Mouse (Mus musculus) hindbrain, embryonic 14.5 days (tissue): Measurements from ENCODE around the gene Car3. TPM values are rescaled to one million over a fixed set of nuclear protein-coding genes. Genes with fewer than 3 reads are reported as not detected.

ENCODE experiments used
- ATAC-seq: fragments of 200-750 bp; cut with Nextera tagmentation; 2 replicates; pipeline ENCODE4 v1.8.0; 2017; ENCODE audit warnings: moderate number of reproducible peaks, mild to moderate bottlenecking, moderate TSS enrichment, moderate library complexity; ENCODE audit not compliant: low FRiP score
- DNase-seq: peaks from one replicate; pipeline ENCODE4 v3.0.0-alpha.2; 2015; ENCODE audit warnings: low spot score
- H3K27ac ChIP-seq: fragments of 300-500 bp; sonication (generic); 2 replicates; pipeline ENCODE4 v1.5.1; 2014; ENCODE audit warnings: mild to moderate bottlenecking, moderate library complexity
- H3K27me3 ChIP-seq: fragments of 300-500 bp; sonication (generic); 2 replicates; pipeline ENCODE4 v1.6.1; 2014; ENCODE audit warnings: mild to moderate bottlenecking, low read length, mixed read lengths; ENCODE audit not compliant: control insufficient read depth, insufficient read depth
- H3K36me3 ChIP-seq: fragments of 300-500 bp; sonication (generic); replicated peaks from 2 replicates; pipeline ENCODE4 v1.6.1; 2014; ENCODE audit not compliant: control insufficient read depth, insufficient read depth
- H3K4me1 ChIP-seq: fragments of 300-500 bp; sonication (generic); replicated peaks from 2 replicates; pipeline ENCODE4 v1.6.1; 2014; ENCODE audit warnings: antibody characterized with exemption, low read length, mixed read lengths; ENCODE audit not compliant: control insufficient read depth, insufficient read depth
- H3K4me2 ChIP-seq: fragments of 300-500 bp; sonication (generic); replicated peaks from 2 replicates; pipeline ENCODE4 v1.6.1; 2014; ENCODE audit warnings: mild to moderate bottlenecking, moderate library complexity
- H3K4me3 ChIP-seq: fragments of 300-500 bp; sonication (generic); replicated peaks from 2 replicates; pipeline ENCODE4 v1.5.1; 2014; ENCODE audit warnings: mild to moderate bottlenecking, low read length
- H3K9ac ChIP-seq: fragments of 300-500 bp; sonication (generic); 2 replicates; pipeline ENCODE4 v1.6.1; 2014
- H3K9me3 ChIP-seq: fragments of 300-500 bp; sonication (generic); 2 replicates; pipeline ENCODE4 v1.6.1; 2016; ENCODE audit warnings: low read length; ENCODE audit not compliant: control insufficient read depth
- WGBS: fragments of 180-500 bp; shearing (Covaris S2); extraction: QIAGEN DNeasy Blood & Tissue Kit; methylation state at CpG from one replicate; pipeline ENCODE4 v1.1.7; 2014; 5-methylcytosine and 5-hydroxymethylcytosine counted together
- polyA plus RNA-seq: library from polyadenylated mRNA; unstranded; fragments of >200 nt; fragmentation: Nextera tagmentation; extraction: Ambion mirVana; gene quantifications from 2 replicates; pipeline ENCODE4 v1.2.1, GENCODE M21; 2014

Gene Car3
- polyA plus RNA-seq, 1 experiment from 2014 or later = 0.82 TPM

DNA sequence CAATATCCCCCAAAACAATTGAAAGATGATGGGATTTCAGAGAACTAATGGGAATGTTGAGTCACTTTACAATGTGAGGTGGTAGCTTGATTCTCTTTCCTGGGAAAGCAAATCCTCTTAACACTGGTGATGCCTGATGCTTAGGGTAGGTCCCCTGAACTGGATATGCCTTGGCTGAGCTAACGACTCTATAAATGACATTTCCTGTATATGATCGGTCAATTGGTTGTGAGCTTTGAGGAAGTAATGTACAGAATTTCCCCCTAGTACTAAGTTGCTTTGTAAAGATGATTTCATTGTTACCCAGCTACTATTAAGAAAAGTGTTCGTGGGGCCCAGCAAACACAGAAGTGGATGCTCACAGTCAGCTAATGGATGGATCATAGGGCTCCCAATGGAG lies 29.7 kb downstream of the Car3 start:
- Histone ChIP-seq H3K4me2 (no peak overlapping the region), H3K9ac (no peak overlapping the region), H3K4me3 (no peak overlapping the region), H3K36me3 (no peaks in the 10 kb centered on the region), H3K27me3 (no peaks in the 10 kb centered on the region), H3K9me3 (no peaks in the 10 kb centered on the region), H3K4me1 (no peaks in the 10 kb centered on the region), H3K27ac (no peak overlapping the region)
- ATAC-seq (no peak), DNase-seq (no peak)
- 84% methylated on average over 3 of the region's 3 CpGs for WGBS

GRCm38 (mm10) chr3:14893700-14894099 lies 30.4 kb downstream of the Car3 start:
- Histone ChIP-seq H3K9ac (no peak overlapping the region), H3K27me3 (no peaks in the 10 kb centered on the region), H3K9me3 (no peaks in the 10 kb centered on the region), H3K4me1 (no peaks in the 10 kb centered on the region), H3K4me2 (no peak overlapping the region), H3K27ac (no peak overlapping the region), H3K36me3 (no peaks in the 10 kb centered on the region), H3K4me3 (no peak overlapping the region)
- DNase-seq (no peak), ATAC-seq (no peak)
- 85% methylated on average over 5 of the region's 5 CpGs for WGBS

GRCm38 (mm10) chr3:14895333-14895732 lies 32.0 kb downstream of the Car3 start:
- Histone ChIP-seq H3K9ac (no peak overlapping the region), H3K4me1 (no peaks in the 10 kb centered on the region), H3K4me3 (no peak overlapping the region), H3K9me3 (no peaks in the 10 kb centered on the region), H3K4me2 (no peak overlapping the region), H3K27ac (no peak overlapping the region), H3K36me3 (no peaks in the 10 kb centered on the region), H3K27me3 (no peaks in the 10 kb centered on the region)
- DNase-seq (no peak), ATAC-seq (no peak)
- WGBS = 96% methylated on average over 3 of the region's 3 CpGs

- Histone ChIP-seq H3K9ac (no peak overlapping the region), H3K27ac (no peak overlapping the region), H3K4me2 (no peak overlapping the region), H3K27me3 (no peaks in the 10 kb centered on the region), H3K9me3 (no peaks in the 10 kb centered on the region), H3K4me3 (no peak overlapping the region), H3K4me1 (no peaks in the 10 kb centered on the region), H3K36me3 (no peaks in the 10 kb centered on the region)
- ATAC-seq (no peak), DNase-seq (no peak)
- 85% methylated on average over 6 of the region's 6 CpGs for WGBS
Measured at GRCm38 (mm10) chr3:14897770-14898169, 34.5 kb downstream of the Car3 start.

- Histone ChIP-seq H3K9me3 (no peaks in the 10 kb centered on the region), H3K9ac (no peak overlapping the region), H3K36me3 (no peaks in the 10 kb centered on the region), H3K4me3 (no peak overlapping the region), H3K27ac (no peak overlapping the region), H3K27me3 (no peaks in the 10 kb centered on the region), H3K4me2 (no peak overlapping the region), H3K4me1 (no peaks in the 10 kb centered on the region)
- DNase-seq (no peak), ATAC-seq (no peak)
- WGBS = 92% methylated on average over 3 of the region's 3 CpGs
Measured at GRCm38 (mm10) chr3:14903380-14903779, 40.1 kb downstream of the Car3 start.

DNA sequence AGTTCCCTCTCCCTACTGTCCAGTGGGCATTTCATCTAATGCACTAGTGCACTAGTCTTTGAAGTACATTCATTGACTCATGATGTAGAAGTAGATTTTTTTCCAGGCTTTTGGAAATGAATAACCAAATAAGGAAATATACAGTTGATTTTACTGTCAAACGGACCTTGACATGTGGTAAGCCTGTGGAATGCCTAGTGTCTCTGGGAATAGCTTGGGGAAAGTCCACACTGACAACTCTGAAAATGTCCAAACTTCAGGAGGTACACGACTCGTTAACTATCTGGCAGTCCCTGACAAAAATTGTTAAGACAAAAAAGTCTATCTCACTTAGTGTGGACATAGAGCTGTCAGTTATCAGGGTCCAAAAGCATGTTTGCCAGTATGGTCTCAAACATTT lies 40.9 kb downstream of the Car3 start:
- H3K4me3 ChIP-seq = no peak overlapping the region
- 90% methylated on average over 3 of the region's 3 CpGs for whole genome bisulfite sequencing
- no peaks in the 10 kb centered on the region for H3K36me3 ChIP-seq
- H3K4me2 ChIP-seq = no peak overlapping the region
- H3K27me3 ChIP-seq = no peaks in the 10 kb centered on the region
- H3K4me1 ChIP-seq = no peaks in the 10 kb centered on the region
- DNase-seq = no peak
- H3K27ac ChIP-seq = no peak overlapping the region
- H3K9ac ChIP-seq = no peak overlapping the region
- ATAC-seq = no peak
- H3K9me3 ChIP-seq = no peaks in the 10 kb centered on the region

DNA sequence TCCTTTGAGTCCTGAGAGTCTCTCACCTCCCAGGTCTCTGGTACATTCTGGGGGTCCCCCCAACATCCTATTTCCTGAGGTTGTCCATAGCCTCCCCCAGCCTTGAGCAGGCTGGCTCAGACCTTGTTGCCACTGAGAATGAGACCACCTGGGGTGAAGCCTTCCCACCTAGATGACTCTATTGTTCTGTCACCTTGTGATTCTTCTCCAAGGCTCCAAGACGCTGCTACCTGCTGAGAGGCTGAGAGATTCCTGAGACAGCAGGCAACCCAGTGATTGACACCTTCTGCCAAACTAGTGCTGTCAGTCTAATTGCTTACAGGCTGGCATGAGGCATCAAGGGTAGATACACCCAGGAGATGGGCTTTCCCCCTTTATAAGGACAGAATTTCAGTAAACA lies 44.0 kb downstream of the Car3 start:
- DNase-seq (no peak), ATAC-seq (no peak)
- 22% methylated on average over 1 of the region's 1 CpGs for WGBS
- Histone ChIP-seq H3K27me3 (no peaks in the 10 kb centered on the region), H3K27ac (no peak overlapping the region), H3K4me1 (no peaks in the 10 kb centered on the region), H3K36me3 (no peaks in the 10 kb centered on the region), H3K9me3 (no peaks in the 10 kb centered on the region), H3K4me2 (no peak overlapping the region), H3K9ac (no peak overlapping the region), H3K4me3 (no peak overlapping the region)

- no peak overlapping the region for H3K4me2 ChIP-seq
- no peak overlapping the region for H3K4me3 ChIP-seq
- no peaks in the 10 kb centered on the region for H3K27me3 ChIP-seq
- no peak overlapping the region for H3K9ac ChIP-seq
- no peak overlapping the region for H3K27ac ChIP-seq
- no peaks in the 10 kb centered on the region for H3K36me3 ChIP-seq
- ATAC-seq = no peak
- no peaks in the 10 kb centered on the region for H3K4me1 ChIP-seq
- no peak for DNase-seq
- 91% methylated on average over 4 of the region's 4 CpGs for WGBS
- no peaks in the 10 kb centered on the region for H3K9me3 ChIP-seq
Measured at GRCm38 (mm10) chr3:14911992-14912582, 48.8 kb downstream of the Car3 start.

DNA sequence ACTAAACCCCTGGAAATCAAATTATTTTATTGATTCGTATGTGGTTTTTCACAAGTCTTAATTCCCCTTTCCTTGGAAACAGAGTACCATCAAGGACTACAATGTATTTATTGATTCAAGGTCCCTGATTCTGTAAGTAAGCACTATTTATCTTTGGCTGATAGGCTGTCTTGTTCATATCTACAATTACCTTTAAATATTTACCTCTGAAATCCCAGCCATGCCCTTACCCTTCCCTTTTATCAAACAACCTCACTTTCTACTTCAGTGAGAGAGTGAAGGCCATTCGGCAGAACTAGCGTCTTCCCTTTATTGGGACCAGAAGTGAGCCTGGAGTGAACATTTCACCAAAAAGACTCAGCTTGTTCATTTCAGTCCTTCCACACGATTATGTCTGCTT lies 50.5 kb downstream of the Car3 start:
- no peak overlapping the region for H3K4me2 ChIP-seq
- no peak overlapping the region for H3K27ac ChIP-seq
- ATAC-seq = no peak
- no peak overlapping the region for H3K4me3 ChIP-seq
- WGBS = 90% methylated on average over 4 of the region's 4 CpGs
- no peak for DNase-seq
- H3K36me3 ChIP-seq = no peaks in the 10 kb centered on the region
- no peaks in the 10 kb centered on the region for H3K27me3 ChIP-seq
- H3K9ac ChIP-seq = no peak overlapping the region
- no peaks in the 10 kb centered on the region for H3K9me3 ChIP-seq
- no peaks in the 10 kb centered on the region for H3K4me1 ChIP-seq

- H3K9ac ChIP-seq = no peak overlapping the region
- no peak overlapping the region for H3K4me3 ChIP-seq
- H3K9me3 ChIP-seq = no peaks in the 10 kb centered on the region
- WGBS = 93% methylated on average over 2 of the region's 2 CpGs
- H3K36me3 ChIP-seq = no peaks in the 10 kb centered on the region
- H3K27me3 ChIP-seq = no peaks in the 10 kb centered on the region
- H3K27ac ChIP-seq = no peak overlapping the region
- ATAC-seq (no peak), DNase-seq (no peak)
- no peak overlapping the region for H3K4me2 ChIP-seq
- H3K4me1 ChIP-seq = no peaks in the 10 kb centered on the region
Measured at GRCm38 (mm10) chr3:14915355-14915754, 52.0 kb downstream of the Car3 start.
